Mouse (Mus musculus) cerebellum, adult 2 months (tissue): Measurements from ENCODE around the gene Krt27.

Experiments used
- CTCF ChIP-seq: fragments of 200-500 bp; IDR thresholded peaks from 2 replicates; pipeline ENCODE4 v1.5.1; 2011; ENCODE audit warnings: low read depth, mild to moderate bottlenecking, control low read depth, low read length, moderate library complexity, borderline replicate concordance; ENCODE audit not compliant: insufficient read depth
- POLR2A ChIP-seq: fragments of 200-500 bp; IDR thresholded peaks from 2 replicates; pipeline ENCODE4 v1.6.1; 2011; ENCODE audit warnings: low read length, control low read depth, borderline replicate concordance; ENCODE audit not compliant: insufficient read depth

DNA sequence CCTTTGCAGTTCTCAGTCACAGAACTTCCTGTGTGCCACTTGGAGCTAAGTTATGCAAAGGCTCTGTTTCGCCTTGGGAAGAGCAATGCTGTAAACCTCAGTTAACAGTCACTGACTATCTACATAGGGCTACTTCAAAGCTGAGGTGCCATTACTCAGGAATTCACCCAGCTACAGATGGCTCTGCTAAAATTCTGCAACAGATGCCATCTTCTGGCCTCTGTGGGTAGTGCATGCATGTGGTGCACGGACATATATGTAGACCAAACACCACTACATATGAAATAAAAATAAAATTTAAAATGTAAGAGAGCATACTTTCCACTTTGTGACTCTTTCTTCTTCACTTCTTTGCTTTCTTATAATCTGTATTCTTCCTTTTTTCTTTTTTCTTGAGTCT, 43.3 kb downstream of the Krt27 start:
- TF ChIP-seq CTCF (peak; percentile 85), POLR2A (no peak)
